Mouse (Mus musculus) thymus, adult 18-20 months (tissue): ENCODE results near the gene Cacnb2.

Source experiments
- DNase-seq, 2 experiments: peaks; one replicate each; pipeline ENCODE4 v3.0.0; 2022; ENCODE audit warnings: mixed read lengths in 2 of 2

Gene Cacnb2

GRCm38 (mm10) chr2:14996036-14996435, 393.1 kb downstream of the Cacnb2 start:
- no peak for DNase-seq

GRCm38 (mm10) chr2:14997836-14998235, 394.9 kb downstream of the Cacnb2 start:
- no peak for DNase-seq

GRCm38 (mm10) chr2:15007531-15007930, 404.6 kb downstream of the Cacnb2 start:
- no peak for DNase-seq

- DNase-seq = no peak
These were observed 405.2 kb downstream of the Cacnb2 start for GRCm38 (mm10) chr2:15008072-15008471.

- no peak for DNase-seq
These were observed 423.9 kb downstream of the Cacnb2 start for GRCm38 (mm10) chr2:15026817-15027216.

- DNase-seq = no peak
These were observed 424.9 kb downstream of the Cacnb2 start for GRCm38 (mm10) chr2:15027816-15028215.
